Mouse (Mus musculus): Measurements from ENCODE around the gene Nme1.

DNA sequence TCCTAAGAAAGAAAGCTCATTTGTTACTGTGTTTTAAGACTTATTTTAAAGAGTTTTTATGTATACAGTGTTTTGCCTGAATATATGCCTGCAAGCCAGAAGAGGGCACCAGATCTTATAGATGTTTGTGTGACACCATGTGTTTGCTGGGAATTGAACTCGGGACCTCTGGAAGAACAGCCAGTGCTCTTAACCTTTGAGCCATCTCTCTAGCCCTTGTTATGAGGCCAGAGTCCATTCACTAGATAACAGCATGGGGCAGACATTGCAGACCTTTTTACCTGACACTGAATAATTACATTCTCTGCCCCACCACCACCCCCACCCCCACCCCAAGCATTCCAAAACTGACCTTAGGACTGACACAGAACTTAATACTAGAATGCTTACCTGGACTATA is 18.3 kb downstream of the Nme1 start:
- TF ChIP-seq POLR2A (IDR thresholded peaks at IDR 0.05; ENCODE audit: insufficient read length, low read depth), result no peak
- TF ChIP-seq MAX (IDR thresholded peaks at IDR 0.05; ENCODE audit: low read depth), result no peak
- no peak for TF ChIP-seq MYOD1 (IDR thresholded peaks at IDR 0.05; ENCODE audit: control insufficient read depth in 1 of 3, insufficient read length in 2 of 3, low read depth in 2 of 3)
- no peak for TF ChIP-seq TCF12 (IDR thresholded peaks at IDR 0.05; ENCODE audit: insufficient read depth, poor library complexity, severe bottlenecking)
- TF ChIP-seq E2F4 (IDR thresholded peaks at IDR 0.05; ENCODE audit: insufficient read depth), result no peak
- no peak for TF ChIP-seq TCF3 (IDR thresholded peaks at IDR 0.05; ENCODE audit: insufficient read length, low read depth)
- no peak for TF ChIP-seq POLR2AphosphoS2 (IDR thresholded peaks at IDR 0.05; ENCODE audit: insufficient read length, low read depth)
- no peak for TF ChIP-seq SRF (IDR thresholded peaks at IDR 0.05; ENCODE audit: control insufficient read depth, insufficient read length, low read depth)
- TF ChIP-seq MYOG (IDR thresholded peaks at IDR 0.05; ENCODE audit: control insufficient read depth in 1 of 3, insufficient read depth in 1 of 3, insufficient read length in 2 of 3, low read depth in 2 of 3), result no peak
- TF ChIP-seq USF1 (IDR thresholded peaks at IDR 0.05; ENCODE audit: low read depth), result no peak
- TF ChIP-seq CEBPB (IDR thresholded peaks at IDR 0.05; ENCODE audit: insufficient read depth, poor library complexity, severe bottlenecking), result no peak
- no peak for TF ChIP-seq REST (IDR thresholded peaks at IDR 0.05; ENCODE audit: insufficient read depth, insufficient read length)
